Mouse (Mus musculus) intestine, postnatal 0 days (tissue): ENCODE results near the gene Gpalpp1. TPM values are rescaled to one million over a fixed set of nuclear protein-coding genes. Genes with fewer than 3 reads are reported as not detected.
A peak's percentile ranks its signal among the peaks of the same experiment; 100 is the strongest.

Experiments
- ATAC-seq: fragments of 200-750 bp; cut with Nextera tagmentation; 2 replicates; pipeline ENCODE4 v1.8.0; 2017; ENCODE audit warnings: mild to moderate bottlenecking, moderate TSS enrichment, moderate library complexity
- H3K27ac ChIP-seq: fragments of 300-500 bp; sonication (generic); 2 replicates; pipeline ENCODE4 v1.5.1; 2014; ENCODE audit warnings: mild to moderate bottlenecking, low read depth, low read length, moderate library complexity
- H3K27me3 ChIP-seq: fragments of 300-500 bp; sonication (generic); replicated peaks from 2 replicates; pipeline ENCODE4 v1.6.1; 2014; ENCODE audit warnings: low read length, mixed read lengths; ENCODE audit not compliant: control insufficient read depth, insufficient read depth
- H3K36me3 ChIP-seq: fragments of 300-500 bp; sonication (generic); 2 replicates; pipeline ENCODE4 v1.6.1; 2014; ENCODE audit warnings: mild to moderate bottlenecking, moderate library complexity; ENCODE audit not compliant: control insufficient read depth, insufficient read depth
- H3K4me1 ChIP-seq: fragments of 300-500 bp; sonication (generic); replicated peaks from 2 replicates; pipeline ENCODE4 v1.6.1; 2014; ENCODE audit warnings: antibody characterized with exemption, low read length, mixed read lengths; ENCODE audit not compliant: control insufficient read depth, insufficient read depth
- H3K4me2 ChIP-seq: fragments of 300-500 bp; sonication (generic); replicated peaks from 2 replicates; pipeline ENCODE4 v1.6.1; 2014; ENCODE audit warnings: low read depth, mild to moderate bottlenecking, moderate library complexity
- H3K4me3 ChIP-seq: fragments of 300-500 bp; sonication (generic); 2 replicates; pipeline ENCODE4 v1.5.1; 2014; ENCODE audit warnings: low read depth, low read length
- H3K9ac ChIP-seq: fragments of 300-500 bp; sonication (generic); 2 replicates; pipeline ENCODE4 v1.6.1; 2014; ENCODE audit warnings: mild to moderate bottlenecking, low read depth, low read length
- H3K9me3 ChIP-seq: fragments of 300-500 bp; sonication (generic); 2 replicates; pipeline ENCODE4 v1.6.1; 2016; ENCODE audit warnings: mixed run types; ENCODE audit not compliant: control insufficient read depth
- CTCF ChIP-seq: sonication (generic); IDR thresholded peaks from 2 replicates; pipeline ENCODE4 v1.5.1; 2016; ENCODE audit warnings: low read depth, mild to moderate bottlenecking, control low read depth, antibody characterized with exemption, moderate library complexity
- WGBS: fragments of 180-500 bp; shearing (Covaris S2); extraction: QIAGEN DNeasy Blood & Tissue Kit; methylation state at CpG from one replicate; pipeline ENCODE4 v1.1.7; 2014; 5-methylcytosine and 5-hydroxymethylcytosine counted together
- polyA plus RNA-seq: library from polyadenylated mRNA; unstranded; fragments of >200 nt; fragmentation: Nextera tagmentation; extraction: Ambion mirVana; gene quantifications from 2 replicates; pipeline ENCODE4 v1.2.1, GENCODE M21; 2015

Gpalpp1 gene
- polyA plus RNA-seq, 1 experiment from 2014 or later: 5.8 TPM

DNA sequence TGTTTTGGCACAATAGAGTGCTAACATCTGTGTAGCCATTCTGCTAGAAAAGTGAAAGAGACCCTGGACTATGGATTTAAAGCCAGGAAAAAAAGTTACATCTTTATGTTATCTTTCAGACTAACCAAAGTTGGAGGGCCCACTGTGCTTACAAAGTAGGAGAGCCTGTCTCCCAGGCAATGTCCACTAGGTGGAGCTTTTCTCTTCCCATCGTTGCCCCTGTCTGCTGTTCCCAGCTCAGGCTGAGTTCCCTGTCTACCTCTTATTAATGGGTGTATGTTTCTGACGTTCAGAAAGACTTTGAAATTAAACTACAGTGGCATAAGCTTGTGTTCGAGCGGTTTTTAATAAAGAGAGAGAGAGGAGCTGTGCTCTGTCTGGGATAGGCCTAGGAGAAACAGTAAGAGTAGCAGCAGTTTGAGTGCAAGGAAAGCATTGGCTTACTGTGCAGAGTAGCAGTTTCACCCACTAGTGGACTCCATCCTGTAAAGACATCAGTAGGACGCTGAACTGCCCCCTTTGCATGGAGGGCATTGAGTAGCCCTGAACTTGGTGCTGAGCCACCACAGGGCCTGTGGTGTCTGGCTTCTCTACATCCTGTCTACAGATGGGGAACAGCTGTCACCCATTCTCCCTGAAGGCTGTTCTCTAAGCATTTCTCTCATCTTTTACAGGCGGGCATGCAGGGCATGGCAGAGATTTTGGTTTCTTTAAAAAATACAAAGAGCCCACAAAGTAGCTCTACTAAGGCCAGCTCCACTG, 11.5 kb upstream of the Gpalpp1 start:
- H3K27ac ChIP-seq: no peak overlapping the region
- ATAC-seq: no peak
- peak; percentile 85 for TF ChIP-seq CTCF
- H3K9ac ChIP-seq: no peak overlapping the region
- H3K9me3 ChIP-seq: no peaks in the 10 kb centered on the region
- H3K27me3 ChIP-seq: no peaks in the 10 kb centered on the region
- no peak overlapping the region for H3K4me2 ChIP-seq
- no peaks in the 10 kb centered on the region for H3K4me1 ChIP-seq
- H3K4me3 ChIP-seq: no peak overlapping the region
- WGBS: 60% methylated on average over 6 of the region's 6 CpGs
- peaks cover 59% of the 10 kb centered on the region for H3K36me3 ChIP-seq

DNA sequence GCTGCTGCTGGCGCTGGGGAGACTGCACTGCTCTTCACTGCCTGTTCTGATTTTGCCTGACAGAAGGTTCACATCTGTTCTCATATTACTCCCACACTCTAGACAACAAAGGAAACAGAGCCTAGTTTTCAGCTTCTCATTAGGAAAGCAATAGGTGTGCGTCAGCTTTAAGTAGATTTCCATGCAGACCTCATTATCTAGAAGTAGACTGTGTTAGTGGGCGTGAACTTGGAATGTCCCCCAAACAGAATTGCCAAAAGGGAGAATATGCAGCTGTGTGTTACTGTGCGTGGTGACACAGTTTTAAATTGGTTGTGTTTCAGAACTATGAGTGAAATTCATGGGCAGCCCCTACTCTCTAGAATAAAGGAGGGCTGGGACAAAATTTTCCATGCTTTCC, 9.9 kb upstream of the Gpalpp1 start:
- no peak for ATAC-seq
- no peaks in the 10 kb centered on the region for H3K9me3 ChIP-seq
- H3K9ac ChIP-seq: no peak overlapping the region
- no peak overlapping the region for H3K4me2 ChIP-seq
- H3K4me1 ChIP-seq: no peaks in the 10 kb centered on the region
- no peaks in the 10 kb centered on the region for H3K27me3 ChIP-seq
- H3K36me3 ChIP-seq: peaks cover 57% of the 10 kb centered on the region
- no peak overlapping the region for H3K4me3 ChIP-seq
- 93% methylated on average over 4 of the region's 4 CpGs for WGBS
- no peak for TF ChIP-seq CTCF
- no peak overlapping the region for H3K27ac ChIP-seq

DNA sequence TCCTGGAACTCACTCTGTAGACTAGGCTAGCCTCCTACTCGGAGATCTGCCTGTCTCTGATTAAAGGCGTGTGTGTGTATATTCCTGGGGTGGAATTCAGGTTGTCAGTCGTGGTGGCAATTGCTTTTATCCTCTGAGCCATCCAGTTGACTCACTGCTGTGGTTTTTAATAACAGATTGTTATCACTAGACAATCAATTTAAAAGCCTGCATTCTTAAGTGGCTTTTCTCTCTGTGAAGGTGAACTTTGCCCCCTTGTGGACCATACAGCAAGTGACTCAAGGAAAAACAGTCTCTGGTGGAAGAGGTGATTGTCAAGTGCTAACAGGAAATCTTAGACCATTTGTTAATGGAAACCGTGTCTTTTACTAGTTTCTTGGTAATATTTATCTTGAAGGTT, 8.4 kb upstream of the Gpalpp1 start:
- Histone ChIP-seq H3K9ac (no peak overlapping the region), H3K4me1 (no peaks in the 10 kb centered on the region), H3K4me3 (no peak overlapping the region), H3K4me2 (no peak overlapping the region), H3K27me3 (no peaks in the 10 kb centered on the region), H3K36me3 (peaks cover 54% of the 10 kb centered on the region), H3K9me3 (no peaks in the 10 kb centered on the region), H3K27ac (peak overlapping the region; percentile 29; the same call in 1 of the 2 replicates)
- 33% methylated on average over 4 of the region's 4 CpGs for WGBS
- peak; percentile 56 for TF ChIP-seq CTCF
- peak; percentile 54 for ATAC-seq

DNA sequence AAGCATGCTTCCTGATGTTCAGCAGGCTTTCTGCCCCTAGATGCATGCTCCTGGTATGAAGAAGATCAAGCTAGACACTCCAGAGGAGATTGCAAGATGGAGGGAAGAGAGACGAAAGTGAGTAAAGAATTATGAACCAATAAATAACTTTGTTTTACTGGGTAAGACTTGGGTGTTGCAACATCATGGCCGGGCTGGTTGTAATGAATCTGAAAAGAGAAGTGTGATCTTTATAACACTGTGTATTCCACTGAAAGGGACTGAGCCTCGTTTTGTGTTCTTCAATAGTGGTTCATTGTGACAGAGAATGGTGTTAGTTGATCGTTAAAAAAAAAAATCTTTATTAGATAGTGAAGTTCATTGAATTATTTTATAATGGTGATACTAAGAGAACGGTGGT, 5.2 kb upstream of the Gpalpp1 start:
- Histone ChIP-seq H3K27ac (no peak overlapping the region), H3K4me2 (no peak overlapping the region), H3K4me3 (no peak overlapping the region), H3K27me3 (no peaks in the 10 kb centered on the region), H3K9me3 (no peaks in the 10 kb centered on the region), H3K36me3 (peaks cover 41% of the 10 kb centered on the region), H3K4me1 (no peaks in the 10 kb centered on the region), H3K9ac (no peak overlapping the region)
- 79% methylated on average over 5 of the region's 5 CpGs for WGBS
- TF ChIP-seq CTCF: no peak
- ATAC-seq: no peak

DNA sequence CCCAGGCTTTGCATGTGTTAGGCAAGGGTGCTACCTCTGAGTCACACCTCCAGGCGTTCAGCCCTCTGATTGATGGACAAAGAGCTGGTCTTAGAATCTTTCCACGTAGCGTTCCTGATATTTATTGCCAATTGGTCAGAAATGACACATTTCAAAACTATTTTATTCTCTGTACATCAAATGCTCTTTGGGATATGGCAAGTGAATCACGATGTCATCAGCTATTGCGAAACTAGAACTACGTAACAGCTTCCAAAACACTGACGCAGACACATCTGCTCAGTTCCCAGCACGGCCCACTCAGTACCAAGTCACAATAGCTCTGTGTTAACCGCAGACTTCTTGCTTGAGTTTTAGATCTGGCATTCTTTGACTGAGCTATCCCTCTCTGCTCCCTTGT, 11.0 kb downstream of the Gpalpp1 start:
- no peak overlapping the region for H3K4me2 ChIP-seq
- H3K27ac ChIP-seq: no peak overlapping the region
- TF ChIP-seq CTCF: no peak
- H3K36me3 ChIP-seq: peaks cover 56% of the 10 kb centered on the region
- 90% methylated on average over 9 of the region's 9 CpGs for WGBS
- H3K4me3 ChIP-seq: no peak overlapping the region
- ATAC-seq: no peak
- H3K4me1 ChIP-seq: no peaks in the 10 kb centered on the region
- no peaks in the 10 kb centered on the region for H3K27me3 ChIP-seq
- H3K9ac ChIP-seq: no peak overlapping the region
- H3K9me3 ChIP-seq: no peaks in the 10 kb centered on the region

DNA sequence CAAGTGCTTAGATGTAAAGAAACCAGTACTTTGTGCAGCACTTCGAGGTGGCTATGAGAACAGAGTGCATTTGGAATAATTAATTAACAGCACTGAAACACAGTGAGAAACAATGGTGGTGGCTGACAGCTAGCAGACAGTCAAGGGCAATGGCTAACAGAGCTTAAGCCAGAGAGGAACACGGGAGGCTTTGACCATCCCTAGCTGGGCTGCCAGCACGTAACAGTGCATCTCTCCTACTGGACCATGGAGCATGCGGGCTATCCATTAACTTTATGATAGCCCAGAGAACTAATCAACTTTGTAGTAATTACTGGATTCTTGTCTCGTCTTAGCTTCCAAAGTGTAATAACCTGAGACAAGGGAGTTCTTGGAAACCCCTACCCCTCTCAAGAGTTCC, 12.7 kb downstream of the Gpalpp1 start:
- Histone ChIP-seq H3K36me3 (peaks cover 61% of the 10 kb centered on the region), H3K27me3 (no peaks in the 10 kb centered on the region), H3K9ac (no peak overlapping the region), H3K4me1 (no peaks in the 10 kb centered on the region), H3K4me3 (no peak overlapping the region), H3K9me3 (no peaks in the 10 kb centered on the region), H3K27ac (no peak overlapping the region), H3K4me2 (no peak overlapping the region)
- ATAC-seq: no peak
- no peak for TF ChIP-seq CTCF
- WGBS: 86% methylated on average over 5 of the region's 5 CpGs
